Mouse (Mus musculus) gastrocnemius, postnatal 10 days (tissue): ENCODE results near the gene Wdr93. TPM values are rescaled to one million over a fixed set of nuclear protein-coding genes. Genes with fewer than 3 reads are reported as not detected.
"Not testable (repeated sequence)": the region's sequence is repeated elsewhere in the genome, so short reads cannot be mapped to it uniquely, and the experiment has no call there.

Experiments
- DNase-seq: peaks from one replicate; pipeline ENCODE4 v3.0.0; 2021; ENCODE audit warnings: mixed read lengths
- total RNA-seq, 2 experiments: library from RNA; stranded (reverse); gene quantifications; 2 replicates each; pipeline ENCODE4 v1.2.3; 2021

Gene Wdr93
- total RNA-seq, 2 experiments from 2014 or later, result 0.11 TPM; not detected in 1

DNA sequence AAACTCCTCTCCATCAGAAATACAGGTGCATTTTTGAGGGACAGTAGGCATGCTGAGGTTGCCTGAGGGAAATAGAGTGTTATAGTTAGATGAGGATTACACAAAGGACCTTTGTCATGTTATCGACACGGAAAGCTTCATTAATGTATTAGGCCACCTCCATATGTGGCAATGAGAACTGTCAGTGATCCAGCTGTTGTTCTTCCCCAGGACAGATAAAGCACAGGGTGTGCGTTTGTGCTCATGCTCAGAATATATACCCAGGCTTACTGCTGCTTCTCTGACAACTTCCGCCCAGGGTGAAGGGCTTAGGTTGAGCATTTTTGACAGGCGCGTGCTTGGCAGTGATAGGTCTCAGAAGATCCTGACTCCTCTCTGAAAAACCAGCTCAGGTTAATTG lies 6.5 kb downstream of the Wdr93 start:
- no peak for DNase-seq

DNA sequence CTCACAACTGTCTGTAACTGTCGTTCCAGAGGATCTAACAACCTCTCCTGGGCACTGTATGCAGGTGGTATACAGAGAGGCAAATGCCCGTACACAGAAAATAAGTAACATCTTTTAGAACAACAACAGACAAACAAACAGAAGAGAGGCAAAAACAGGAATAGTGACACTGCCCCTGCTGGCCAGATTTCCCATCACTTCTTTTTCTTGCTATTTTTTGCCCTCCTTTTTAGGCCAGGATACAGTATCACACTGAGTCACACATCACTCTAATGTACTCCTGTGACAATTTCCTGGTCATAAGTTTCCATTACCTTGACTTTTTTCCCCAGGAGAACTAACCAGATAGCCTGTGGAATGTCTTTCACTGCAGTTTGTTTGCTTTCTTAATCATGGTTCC lies 13.4 kb downstream of the Wdr93 start:
- DNase-seq, result no peak

DNA sequence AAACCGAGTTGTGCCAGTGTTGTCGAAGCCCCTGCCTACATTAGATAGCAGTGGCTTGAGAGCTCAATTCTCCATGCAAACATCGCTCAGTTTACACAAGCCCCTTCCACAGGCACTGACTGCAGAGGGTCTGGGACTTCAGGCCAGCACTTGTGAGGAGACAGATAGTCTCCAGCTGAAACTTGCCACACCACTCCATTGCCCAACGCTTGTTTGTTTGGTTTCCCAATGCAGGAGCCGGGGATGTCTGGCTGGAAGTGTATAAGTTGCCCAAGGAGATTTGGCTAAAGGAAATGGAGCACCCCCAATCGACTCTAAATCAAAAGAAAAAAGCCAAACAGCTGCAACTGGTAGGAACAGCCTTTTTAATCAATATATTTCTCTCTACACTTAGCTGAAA lies 15.2 kb downstream of the Wdr93 start:
- DNase-seq, result no peak

DNA sequence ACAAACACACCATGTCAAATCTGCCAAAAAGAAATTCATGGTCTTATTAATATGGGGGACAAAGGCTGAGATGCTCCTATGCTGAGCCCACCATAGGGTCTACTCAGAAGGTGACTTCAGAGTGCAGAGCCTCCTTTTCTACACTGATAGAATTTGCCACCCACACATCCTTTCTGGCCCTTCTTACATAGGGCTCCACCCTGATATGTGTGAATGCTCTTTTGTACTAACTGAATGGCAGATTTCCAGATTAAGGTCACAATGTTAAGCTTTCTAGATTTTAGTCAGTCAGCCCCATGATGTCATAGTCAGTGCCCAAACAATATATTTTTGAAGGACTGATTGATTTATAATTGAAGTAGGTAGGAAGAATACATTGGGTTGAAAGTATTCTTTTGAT lies 16.8 kb downstream of the Wdr93 start:
- no peak for DNase-seq

DNA sequence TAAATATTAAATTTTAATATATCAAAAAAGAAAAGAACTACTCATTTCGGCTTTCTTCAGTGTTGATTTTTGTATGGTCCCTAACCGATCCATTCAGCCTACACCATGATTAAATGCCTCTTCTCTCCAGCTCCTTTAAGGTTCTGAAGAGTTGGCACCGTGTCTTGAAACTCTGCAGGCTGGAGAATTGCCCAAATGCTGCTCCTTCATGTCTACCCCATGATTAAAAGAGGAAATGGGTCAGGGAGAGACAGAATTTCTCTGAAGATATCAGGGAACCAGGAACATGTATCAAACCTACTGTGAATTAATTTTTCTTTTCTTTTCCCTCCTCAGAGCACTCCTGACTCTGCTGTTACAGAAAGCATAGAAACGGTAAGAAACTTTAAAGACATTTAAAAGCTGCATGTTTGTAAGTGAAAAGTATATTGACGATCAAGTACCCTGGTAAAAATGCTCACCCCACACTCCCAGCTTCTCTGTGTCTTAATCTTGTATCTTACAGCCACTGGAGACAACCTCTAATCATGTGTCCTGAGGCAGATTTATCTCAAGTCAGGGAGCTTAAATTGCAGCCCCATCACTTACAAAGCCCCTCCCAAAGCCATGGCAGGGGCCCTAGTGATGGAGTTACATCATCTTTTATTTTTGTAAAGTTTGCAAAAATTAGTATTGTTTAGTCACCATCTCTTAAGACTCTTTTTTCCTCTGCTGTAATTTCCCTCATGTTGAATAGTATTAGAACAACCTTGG lies 18.3 kb downstream of the Wdr93 start:
- no peak for DNase-seq

DNA sequence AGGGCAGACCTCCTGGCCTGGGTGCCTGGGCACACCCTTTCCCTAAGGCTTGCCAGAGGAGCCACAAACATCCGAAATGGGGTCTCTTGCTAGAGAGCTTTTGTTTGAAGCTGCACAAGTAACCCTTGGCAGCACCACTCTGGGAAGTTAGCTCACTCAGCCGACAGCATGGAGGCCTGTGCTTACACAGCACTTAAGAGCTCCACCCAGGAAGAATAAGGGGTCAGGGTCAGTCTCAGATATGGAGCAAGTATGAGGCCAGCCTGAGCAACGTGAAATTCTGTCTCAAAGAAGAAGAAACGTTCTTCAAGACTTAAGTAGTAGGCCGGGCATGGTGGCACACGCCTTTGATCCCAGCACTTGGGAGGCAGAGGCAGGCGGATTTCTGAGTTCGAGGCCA lies 19.1 kb downstream of the Wdr93 start:
- no peak for DNase-seq

DNA sequence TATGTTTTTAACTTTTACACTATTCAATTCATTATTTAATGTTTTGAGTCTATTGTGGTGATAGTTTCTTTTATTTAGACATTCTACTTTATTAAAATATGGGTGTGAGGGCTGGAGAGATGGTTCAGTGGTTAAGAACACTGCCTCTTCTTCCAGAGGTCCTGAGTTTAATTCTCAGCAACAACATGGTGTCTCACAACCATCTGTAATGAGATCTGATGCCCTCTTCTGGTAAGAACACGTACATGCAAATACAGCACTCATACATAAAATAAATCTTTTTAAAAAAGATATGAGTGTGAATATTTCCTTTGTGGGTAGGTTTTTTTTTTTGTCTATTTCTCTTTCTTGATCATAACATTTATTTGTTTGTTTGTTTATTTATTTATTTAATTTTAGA lies 23.0 kb downstream of the Wdr93 start:
- DNase-seq, result no peak

DNA sequence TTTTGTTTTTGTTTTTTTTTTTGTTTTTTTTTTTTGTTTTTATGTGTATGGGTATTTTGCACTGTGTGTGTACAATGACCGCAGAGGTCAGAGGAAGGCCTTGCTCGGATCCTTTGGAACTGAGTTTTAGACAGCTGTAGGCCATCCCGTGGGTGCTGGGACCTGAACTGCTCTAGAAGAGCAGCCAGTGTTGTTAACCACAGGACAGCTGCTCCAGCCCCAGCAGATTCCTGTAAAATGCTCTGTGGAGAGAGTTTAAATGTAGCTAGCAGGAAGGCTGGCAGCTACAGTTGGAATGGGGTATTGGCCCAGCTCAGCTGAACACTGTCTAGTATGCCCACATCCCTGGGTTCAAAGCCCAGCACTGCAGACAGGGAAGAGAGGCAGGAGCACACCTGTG lies 26.7 kb downstream of the Wdr93 start:
- no peak for DNase-seq

DNA sequence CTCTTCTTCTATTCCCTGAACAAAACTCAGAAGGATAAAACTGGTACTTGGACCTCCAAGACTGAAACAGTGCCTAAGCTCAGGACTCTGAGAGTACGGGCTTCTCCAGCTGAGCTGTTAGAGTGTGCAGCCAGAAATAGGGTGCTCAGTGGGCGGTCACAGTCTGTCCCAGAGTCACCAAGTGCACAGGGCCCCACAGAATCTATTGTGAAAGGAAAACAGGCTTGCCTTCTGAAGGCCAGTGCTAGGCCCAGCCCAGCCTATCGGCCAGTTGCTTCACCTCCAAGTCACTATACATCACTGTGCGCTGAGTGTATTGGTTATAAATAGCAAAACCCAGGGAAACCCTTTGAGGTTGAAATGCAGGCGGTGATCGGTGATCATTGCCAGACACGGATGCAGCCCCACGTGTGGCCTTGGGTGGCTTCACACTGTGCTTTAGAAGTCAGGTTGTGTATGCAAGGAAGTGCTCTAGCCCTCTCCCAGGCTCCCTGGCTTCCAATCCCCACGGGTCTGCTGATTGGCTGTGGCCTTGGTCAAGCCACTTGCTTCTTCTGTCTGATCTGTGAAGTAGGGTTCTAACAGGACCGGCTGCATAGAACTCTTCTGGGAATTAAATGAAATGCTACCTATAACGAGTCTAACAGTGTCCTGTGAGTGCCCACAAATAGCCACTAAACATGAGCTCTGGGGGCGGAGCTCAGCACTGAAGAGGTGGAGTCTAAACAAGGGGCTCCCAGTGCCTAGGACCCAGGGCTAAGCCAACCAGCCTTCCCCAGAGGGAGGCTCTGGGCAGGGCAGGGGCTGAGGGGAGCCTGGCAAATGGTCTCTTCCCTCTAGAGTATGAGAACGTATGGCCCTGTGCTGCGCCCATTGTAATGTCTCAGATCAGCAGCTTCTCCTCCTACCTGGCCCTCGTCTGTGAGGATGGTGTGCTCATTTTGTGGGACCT lies 28.9 kb downstream of the Wdr93 start:
- DNase-seq, result no peak

DNA sequence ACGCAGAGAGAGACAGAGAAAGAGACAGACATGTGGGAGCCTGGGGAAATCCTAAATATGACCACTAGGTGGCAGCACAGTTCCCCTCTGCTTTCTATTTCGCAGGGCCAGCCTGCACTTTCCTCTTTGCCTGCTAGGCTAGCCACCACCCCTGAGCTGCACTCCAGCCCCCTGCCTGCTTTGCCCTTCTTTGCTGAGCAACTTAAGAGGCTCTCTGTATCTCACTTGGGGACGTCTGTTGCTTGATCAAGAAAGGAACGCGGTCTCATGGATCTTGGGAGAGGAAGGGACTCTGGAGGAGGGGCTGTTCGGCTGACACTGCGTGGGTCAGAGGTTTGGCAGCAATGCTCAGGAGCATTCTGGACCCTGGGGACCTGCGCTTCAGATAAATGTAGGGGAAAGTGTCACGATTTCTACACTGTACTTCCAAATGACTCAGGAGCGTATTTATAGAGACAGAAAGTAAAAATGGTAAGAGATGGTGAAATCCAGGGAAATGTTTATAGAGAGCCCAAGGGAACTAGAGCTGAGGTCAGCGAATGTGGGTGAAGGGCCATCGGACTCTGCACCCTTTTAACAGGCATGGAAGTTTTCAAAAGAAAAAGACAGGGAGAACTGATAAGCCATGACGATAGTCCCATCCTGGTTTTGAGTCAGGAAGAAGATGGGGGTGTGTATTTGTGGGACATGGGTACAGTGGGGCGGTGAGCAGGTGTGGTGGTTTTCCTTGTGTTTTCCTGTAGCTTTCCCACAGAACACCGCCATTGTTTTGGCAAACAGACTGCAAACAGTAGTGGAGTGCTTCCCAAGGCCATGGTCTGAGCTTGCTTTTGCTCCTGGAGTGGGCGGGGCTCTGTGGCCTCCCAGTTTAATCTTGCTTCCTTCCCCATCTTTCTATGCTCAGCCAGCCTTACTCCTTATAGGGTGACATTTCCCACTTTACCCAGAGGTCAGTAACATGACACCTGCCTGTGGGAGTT lies 38.0 kb downstream of the Wdr93 start:
- peak; percentile 74 for DNase-seq

DNA sequence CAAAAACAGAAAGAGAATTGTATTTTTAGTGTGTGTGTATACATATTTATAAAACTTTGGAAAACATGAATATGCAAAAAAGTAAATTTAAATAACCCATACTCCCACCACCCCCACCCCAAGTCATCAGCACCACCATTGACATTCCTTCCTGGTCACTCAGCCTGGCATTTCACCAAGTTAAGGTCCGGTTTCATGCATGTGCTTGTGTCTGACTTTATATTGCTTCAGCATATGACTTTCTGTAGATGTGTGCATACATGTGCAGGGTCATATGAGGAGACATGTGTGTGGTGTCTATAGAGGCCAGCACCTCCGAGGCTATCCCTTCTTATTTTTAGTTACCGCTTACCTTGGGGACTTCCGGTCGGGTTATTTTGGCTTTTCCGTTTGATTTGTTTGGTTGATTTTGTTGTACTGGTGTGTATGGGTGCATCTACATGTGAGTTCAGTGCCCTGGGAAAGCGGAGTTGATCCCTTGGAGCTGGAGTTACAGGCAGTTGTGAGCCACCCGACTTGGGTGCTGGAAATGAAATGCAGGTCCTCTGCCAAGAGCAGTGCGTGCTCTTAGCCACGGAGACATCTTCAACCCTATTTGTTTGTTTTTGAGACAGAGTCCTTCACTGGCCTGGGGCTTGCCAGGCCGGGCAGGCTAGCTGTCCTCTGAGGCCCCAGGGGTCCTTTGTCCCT lies 39.0 kb downstream of the Wdr93 start:
- no peak for DNase-seq

DNA sequence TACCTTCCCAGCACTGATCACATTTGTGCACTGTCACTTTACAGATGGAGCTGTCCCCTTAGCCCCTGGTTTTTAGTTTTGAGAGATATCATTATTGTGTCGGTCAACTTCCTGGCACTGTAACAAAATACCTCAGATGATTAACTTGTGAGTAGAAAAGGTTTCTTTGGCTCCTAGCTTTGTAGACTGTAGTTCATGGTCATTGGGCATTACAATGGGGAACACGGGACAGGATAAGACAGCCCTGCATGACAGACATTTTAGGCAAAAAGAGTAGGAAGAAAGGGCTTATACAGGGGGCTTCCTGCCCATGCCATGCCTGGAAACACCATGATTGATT lies 39.5 kb downstream of the Wdr93 start:
- DNase-seq, result no peak

DNA sequence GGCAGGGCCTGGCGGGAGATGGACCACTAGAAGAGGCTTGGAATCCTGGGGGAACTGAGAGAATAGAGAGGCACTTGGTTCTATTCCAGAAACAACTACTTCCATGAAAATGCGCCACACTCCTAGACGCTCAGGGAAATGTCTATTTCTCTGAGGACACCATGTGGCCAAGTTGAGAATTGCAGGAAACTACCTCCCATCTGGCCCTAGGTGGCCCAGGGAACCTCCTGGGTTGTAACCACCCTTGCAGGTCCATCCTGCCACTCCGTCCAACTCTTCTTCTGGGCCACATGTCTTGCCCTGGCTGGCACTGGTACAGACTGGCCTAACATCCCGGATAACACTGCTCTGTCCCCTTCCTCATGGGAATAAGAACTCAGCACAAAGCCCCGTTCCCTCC lies 43.3 kb downstream of the Wdr93 start:
- DNase-seq, result peak; percentile 72

DNA sequence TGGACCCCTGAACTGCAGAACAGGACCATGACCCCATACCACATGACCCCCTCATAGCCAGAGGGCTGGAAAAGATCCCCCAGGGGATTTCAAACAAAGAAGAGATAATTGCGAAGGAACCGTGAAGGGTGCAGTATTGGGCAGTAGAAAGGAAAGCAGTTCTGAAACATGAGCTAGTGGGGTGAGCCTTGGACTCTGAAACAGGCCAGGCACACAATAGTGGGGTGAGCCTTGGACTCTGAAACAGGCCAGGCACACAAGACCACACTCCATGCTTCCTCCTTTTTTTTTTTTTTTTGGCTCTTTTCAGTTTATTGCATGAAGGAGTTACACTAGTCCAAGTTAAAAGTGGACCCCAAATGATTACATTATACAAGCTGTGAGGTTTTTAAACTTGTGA lies 46.8 kb downstream of the Wdr93 start:
- not testable (repeated sequence) for DNase-seq

DNA sequence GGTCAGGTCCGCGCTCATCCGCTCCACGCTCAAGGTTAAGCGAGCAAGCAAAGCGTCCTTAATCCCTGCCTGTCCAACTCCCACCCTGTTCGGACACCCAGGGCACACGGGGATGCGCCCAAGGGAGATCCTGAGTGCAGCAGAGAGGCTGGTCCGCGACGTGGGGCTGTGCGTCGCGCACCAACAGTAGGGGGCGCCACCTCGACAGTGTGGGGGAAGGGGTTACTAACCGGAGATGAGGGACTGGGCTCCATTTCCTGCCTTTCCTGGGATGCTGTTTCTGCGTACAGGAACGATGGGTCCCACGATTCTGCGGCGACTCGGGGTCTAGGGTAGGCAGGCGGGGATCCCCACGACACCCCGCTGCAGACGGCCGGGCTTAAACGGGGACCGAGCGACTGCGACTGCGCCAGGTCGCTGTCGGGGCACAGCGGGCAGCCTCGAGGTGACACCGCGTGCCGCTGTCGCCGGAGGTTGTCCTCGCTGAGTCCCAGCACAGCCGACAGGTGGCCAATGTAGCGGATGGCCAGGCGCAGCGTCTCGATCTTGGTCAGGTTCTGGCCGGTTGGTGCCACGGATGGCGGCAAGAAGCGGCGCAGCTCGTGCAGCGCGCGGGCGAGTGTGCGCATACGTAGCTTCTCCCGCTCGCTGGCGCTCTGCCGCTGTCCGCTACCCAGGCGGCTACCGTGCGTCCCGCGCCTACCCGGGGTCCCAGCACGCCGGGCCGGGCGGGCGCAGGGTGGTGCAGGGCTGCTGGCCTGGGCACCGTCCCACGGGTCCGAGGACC lies 49.9 kb downstream of the Wdr93 start:
- DNase-seq, result peak; percentile 43

DNA sequence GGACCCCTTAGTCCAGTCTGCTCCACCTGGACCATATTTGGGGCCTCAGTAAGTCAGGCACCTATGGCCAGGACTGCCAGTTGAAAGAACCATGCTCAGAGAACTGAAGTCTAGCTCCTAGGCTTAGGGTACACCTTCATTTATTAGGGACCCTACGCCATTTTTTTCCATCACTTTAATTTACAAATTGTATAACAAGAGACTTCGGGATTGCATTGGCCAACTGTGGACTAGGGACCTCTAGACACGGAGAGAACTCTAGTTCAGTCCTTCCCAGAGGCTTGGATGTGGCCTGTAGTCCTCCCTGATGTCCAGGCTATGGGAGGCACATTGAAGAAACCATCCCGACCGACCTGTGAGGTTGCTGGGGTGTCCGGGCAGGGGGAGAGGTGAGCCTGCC lies 50.7 kb downstream of the Wdr93 start, which contains the start of gene Mesp1:
Mesp1 (minus strand) TSS at position 101 of the 400 bp plus-strand sequence.
- DNase-seq, result no peak

DNA sequence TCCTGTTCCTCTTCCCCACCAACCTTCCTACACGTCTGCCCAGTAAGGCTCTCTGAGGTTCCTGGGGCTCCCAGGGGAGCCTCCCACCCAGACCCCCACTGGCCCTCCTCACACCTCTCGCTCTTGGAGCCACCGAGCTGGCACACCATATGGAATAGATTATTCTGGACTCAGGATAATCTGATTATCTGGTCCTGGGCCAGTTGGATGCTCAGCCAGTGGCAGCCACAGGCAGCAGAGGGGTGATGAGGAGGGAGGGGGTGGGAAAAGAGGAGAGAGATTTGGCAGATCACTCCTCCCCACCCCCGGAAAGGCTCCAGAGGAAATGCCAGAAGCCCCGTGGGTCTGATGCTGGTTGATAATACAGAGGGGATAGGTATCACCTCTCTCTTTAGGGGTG lies 55.6 kb downstream of the Wdr93 start:
- no peak for DNase-seq

DNA sequence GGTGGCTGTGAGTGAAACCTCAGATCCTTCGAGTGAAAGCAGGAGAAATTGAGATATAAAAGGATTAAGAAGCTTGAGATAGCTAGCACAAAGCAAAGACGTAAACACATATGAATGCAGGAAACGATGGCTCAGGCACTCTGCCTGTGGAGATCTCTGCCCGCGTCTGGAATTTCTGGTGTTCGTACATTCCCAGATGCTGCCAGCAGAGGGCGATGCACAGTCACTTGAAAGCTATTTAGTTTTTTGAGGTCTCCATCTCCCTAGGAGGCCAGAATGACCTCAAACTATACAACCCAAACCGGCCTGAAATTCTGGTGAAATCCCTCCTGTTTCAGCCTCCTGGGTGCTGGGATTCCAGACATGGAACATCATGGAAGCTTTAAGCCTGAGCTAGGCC lies 56.1 kb downstream of the Wdr93 start:
- DNase-seq, result peak; percentile 83

DNA sequence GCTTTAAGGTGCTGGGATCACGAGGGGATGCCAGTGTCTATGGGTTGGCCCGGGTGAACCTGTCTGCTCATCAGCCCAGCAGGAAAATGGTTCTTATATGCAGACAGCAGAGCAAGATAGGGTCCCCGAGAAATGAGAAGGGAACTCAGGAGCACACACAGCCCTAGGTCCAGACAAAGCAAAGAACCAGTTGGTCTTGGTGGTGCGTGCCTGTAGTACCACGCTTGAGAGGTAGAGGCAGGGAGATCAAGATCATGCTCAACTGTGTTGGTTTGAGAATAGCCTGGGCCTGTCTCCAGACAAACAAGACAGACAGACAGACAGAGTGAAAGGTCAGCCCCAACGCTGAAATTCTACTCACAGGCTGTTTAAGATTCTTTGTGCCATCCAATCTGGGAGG lies 56.5 kb downstream of the Wdr93 start:
- DNase-seq, result no peak

DNA sequence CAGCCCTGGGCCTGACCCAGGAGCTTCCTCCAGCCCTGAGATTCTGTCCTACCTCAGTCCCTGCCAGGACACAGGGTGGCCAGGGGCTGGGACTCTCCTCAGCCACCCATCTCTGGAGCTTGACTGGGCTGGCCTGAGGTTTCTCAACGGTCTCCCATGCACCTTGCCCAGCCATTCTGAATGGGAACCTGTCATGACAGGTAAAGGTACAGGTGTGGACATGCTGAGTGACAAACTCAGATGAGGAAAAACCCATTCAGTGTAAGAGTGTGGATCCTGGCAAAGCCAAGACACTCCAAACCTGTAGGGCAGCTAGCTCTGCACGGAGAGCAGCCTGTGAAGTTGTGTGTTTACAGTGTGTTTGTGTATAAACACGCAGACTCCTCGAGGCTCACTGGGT lies 57.4 kb downstream of the Wdr93 start:
- DNase-seq, result no peak

DNA sequence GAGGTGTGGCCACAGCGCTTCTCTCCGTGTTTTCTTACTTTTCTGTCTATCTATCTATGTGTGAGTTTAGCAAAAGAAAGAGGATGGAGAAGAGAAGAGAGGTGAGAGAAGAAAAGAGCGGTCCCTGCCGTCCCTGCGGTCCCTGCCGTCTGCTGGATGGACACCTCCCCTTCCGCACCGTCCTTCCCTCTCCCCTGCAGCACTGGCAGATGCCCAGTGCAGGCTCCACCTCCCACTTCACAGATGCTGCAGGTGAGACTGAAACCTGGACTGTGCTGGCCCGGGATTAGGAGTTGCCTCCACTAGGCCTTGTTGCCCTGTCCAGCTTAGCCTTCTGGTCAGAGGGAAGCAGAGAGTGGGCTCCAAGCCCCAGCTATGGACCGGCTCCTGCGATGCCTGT lies 58.4 kb downstream of the Wdr93 start:
- no peak for DNase-seq
